Mouse (Mus musculus) left cerebral cortex, adult 9 months (tissue): ENCODE measurements around the gene Ankrd22.
A peak's percentile ranks its signal among the peaks of the same experiment; 100 is the strongest.
"Not testable (repeated sequence)": the region's sequence is repeated elsewhere in the genome, so short reads cannot be mapped to it uniquely, and the experiment has no call there.

Experiments
- DNase-seq, 2 experiments: peaks; one replicate each; pipeline ENCODE4 v3.0.0; 2022; ENCODE audit warnings: low spot score in 2 of 2

Gene Ankrd22

GRCm38 (mm10) chr19:34165891-34166290 is at the start of gene Ankrd22:
Gene Ankrd22 (minus strand): TSS chr19:34166053.
- no peak for DNase-seq

GRCm38 (mm10) chr19:34214136-34214535 is 48.3 kb upstream of the Ankrd22 start:
- DNase-seq: no peak

GRCm38 (mm10) chr19:34213251-34213645 is 47.4 kb upstream of the Ankrd22 start:
- no peak for DNase-seq

GRCm38 (mm10) chr19:34212489-34213250 is 46.8 kb upstream of the Ankrd22 start:
- DNase-seq: no peak

GRCm38 (mm10) chr19:34210841-34211240 is 45.0 kb upstream of the Ankrd22 start:
- DNase-seq: no peak

- DNase-seq: no peak
Measured at GRCm38 (mm10) chr19:34209930-34210581, 44.2 kb upstream of the Ankrd22 start.

GRCm38 (mm10) chr19:34209031-34209430 is 43.2 kb upstream of the Ankrd22 start:
- DNase-seq: no peak

GRCm38 (mm10) chr19:34206760-34207440 is 41.0 kb upstream of the Ankrd22 start:
- DNase-seq: no peak

GRCm38 (mm10) chr19:34206128-34206527 is 40.3 kb upstream of the Ankrd22 start:
- not testable (repeated sequence) for DNase-seq

- DNase-seq: no peak
Measured at GRCm38 (mm10) chr19:34202668-34203067, 36.8 kb upstream of the Ankrd22 start.

GRCm38 (mm10) chr19:34199488-34199887 is 33.6 kb upstream of the Ankrd22 start:
- DNase-seq: no peak

- DNase-seq: no peak
Measured at GRCm38 (mm10) chr19:34198901-34199300, 33.0 kb upstream of the Ankrd22 start.

- DNase-seq: no peak
Measured at GRCm38 (mm10) chr19:34198066-34198465, 32.2 kb upstream of the Ankrd22 start.

- no peak for DNase-seq
Measured at GRCm38 (mm10) chr19:34195031-34195430, 29.2 kb upstream of the Ankrd22 start.

GRCm38 (mm10) chr19:34194132-34194745 is 28.4 kb upstream of the Ankrd22 start:
- DNase-seq: no peak

- DNase-seq: no peak
Measured at GRCm38 (mm10) chr19:34193683-34194082, 27.8 kb upstream of the Ankrd22 start.

GRCm38 (mm10) chr19:34193149-34193548 is 27.3 kb upstream of the Ankrd22 start:
- DNase-seq: peak in 1 of 2 experiments; percentile 41

GRCm38 (mm10) chr19:34192008-34192963 is 26.4 kb upstream of the Ankrd22 start, which contains the start of gene Stambpl1:
Gene Stambpl1 (plus strand): TSS chr19:34192229.
- DNase-seq: peak in 1 of 2 experiments; percentile 69

- no peak for DNase-seq
Measured at GRCm38 (mm10) chr19:34191645-34192007, 25.8 kb upstream of the Ankrd22 start.

- DNase-seq: no peak
Measured at GRCm38 (mm10) chr19:34186845-34187244, 21.0 kb upstream of the Ankrd22 start.

- no peak for DNase-seq
Measured at GRCm38 (mm10) chr19:34182490-34182889, 16.6 kb upstream of the Ankrd22 start.
